Mouse (Mus musculus) midbrain, embryonic 15.5 days (tissue): Measurements from ENCODE around the gene Ttc26. TPM values are rescaled to one million over a fixed set of nuclear protein-coding genes. Genes with fewer than 3 reads are reported as not detected.

Experiments
- ATAC-seq: fragments of 200-750 bp; cut with Nextera tagmentation; replicated peaks from 2 replicates; pipeline ENCODE4 v1.8.0; 2017; ENCODE audit warnings: moderate TSS enrichment
- H3K27ac ChIP-seq: fragments of 300-500 bp; sonication (generic); 2 replicates; pipeline ENCODE4 v1.5.1; 2015; ENCODE audit warnings: mild to moderate bottlenecking, inconsistent platforms
- H3K27me3 ChIP-seq: fragments of 300-500 bp; sonication (generic); replicated peaks from 2 replicates; pipeline ENCODE4 v1.6.1; 2015; ENCODE audit warnings: inconsistent platforms
- H3K36me3 ChIP-seq: fragments of 300-500 bp; sonication (generic); replicated peaks from 2 replicates; pipeline ENCODE4 v1.6.1; 2015; ENCODE audit warnings: inconsistent platforms
- H3K4me1 ChIP-seq: fragments of 300-500 bp; sonication (generic); 2 replicates; pipeline ENCODE4 v1.6.1; 2015; ENCODE audit warnings: inconsistent platforms
- H3K4me2 ChIP-seq: fragments of 300-500 bp; sonication (generic); 2 replicates; pipeline ENCODE4 v1.6.1; 2015; ENCODE audit warnings: inconsistent platforms, mild to moderate bottlenecking, moderate library complexity
- H3K4me3 ChIP-seq: fragments of 300-500 bp; sonication (generic); 2 replicates; pipeline ENCODE4 v1.5.1; 2015; ENCODE audit warnings: mild to moderate bottlenecking, inconsistent platforms
- H3K9ac ChIP-seq: fragments of 300-500 bp; sonication (generic); 2 replicates; pipeline ENCODE4 v1.6.1; 2015; ENCODE audit warnings: mild to moderate bottlenecking, inconsistent platforms
- H3K9me3 ChIP-seq: fragments of 300-500 bp; sonication (generic); 2 replicates; pipeline ENCODE4 v1.6.1; 2016; ENCODE audit warnings: inconsistent platforms
- WGBS: fragments of 180-500 bp; shearing (Covaris S2); methylation state at CpG from one replicate; pipeline ENCODE4 v1.1.7; 2015; ENCODE audit warnings: mixed read lengths; 5-methylcytosine and 5-hydroxymethylcytosine counted together
- polyA plus RNA-seq: library from polyadenylated mRNA; unstranded; fragments of >200 nt; fragmentation: Nextera tagmentation; extraction: Ambion mirVana; gene quantifications from 2 replicates; pipeline ENCODE4 v1.2.1, GENCODE M21; 2015

The Ttc26 gene
- polyA plus RNA-seq = 7.5 and 7.6 TPM in 2 replicates

GRCm38 (mm10) chr6:38381129-38381771, at the start of gene Ttc26:
Gene Ttc26, plus strand, starts transcription at chr6:38381469.
- H3K4me2 ChIP-seq = peak within 1 kb of the TSS; percentile 77
- peak; percentile 97 for ATAC-seq
- no peaks in the 10 kb centered on the region for H3K27me3 ChIP-seq
- H3K9me3 ChIP-seq = no peaks in the 10 kb centered on the region
- under 1% methylated on average over 26 of the region's 26 CpGs for WGBS
- H3K4me1 ChIP-seq = peaks cover 16% of the 10 kb centered on the region
- peaks cover 8% of the 10 kb centered on the region; the same call in 1 of the 2 replicates for H3K36me3 ChIP-seq
- peak within 1 kb of the TSS; percentile 70 for H3K9ac ChIP-seq
- H3K4me3 ChIP-seq = peak within 1 kb of the TSS; percentile 84
- H3K27ac ChIP-seq = peak within 1 kb of the TSS; percentile 80

GRCm38 (mm10) chr6:38335264-38335663, 46.0 kb upstream of the Ttc26 start:
- H3K9ac ChIP-seq = no peak overlapping the region
- no peaks in the 10 kb centered on the region for H3K36me3 ChIP-seq
- H3K4me3 ChIP-seq = no peak overlapping the region
- no peaks in the 10 kb centered on the region for H3K9me3 ChIP-seq
- WGBS = 85% methylated on average over 6 of the region's 6 CpGs
- no peaks in the 10 kb centered on the region for H3K27me3 ChIP-seq
- no peak overlapping the region for H3K27ac ChIP-seq
- no peaks in the 10 kb centered on the region for H3K4me1 ChIP-seq
- no peak overlapping the region for H3K4me2 ChIP-seq
- ATAC-seq = no peak

- no peak for ATAC-seq
- no peak overlapping the region for H3K9ac ChIP-seq
- H3K4me2 ChIP-seq = no peak overlapping the region
- H3K27ac ChIP-seq = no peak overlapping the region
- no peaks in the 10 kb centered on the region for H3K4me1 ChIP-seq
- WGBS = 92% methylated on average over 4 of the region's 4 CpGs
- H3K36me3 ChIP-seq = no peaks in the 10 kb centered on the region
- H3K9me3 ChIP-seq = no peaks in the 10 kb centered on the region
- no peaks in the 10 kb centered on the region for H3K27me3 ChIP-seq
- H3K4me3 ChIP-seq = no peak overlapping the region
These were observed 44.0 kb upstream of the Ttc26 start for GRCm38 (mm10) chr6:38337166-38337705.

- no peaks in the 10 kb centered on the region for H3K27me3 ChIP-seq
- H3K4me3 ChIP-seq = no peak overlapping the region
- ATAC-seq = no peak
- no peaks in the 10 kb centered on the region for H3K4me1 ChIP-seq
- no peak overlapping the region for H3K9ac ChIP-seq
- no peaks in the 10 kb centered on the region for H3K9me3 ChIP-seq
- WGBS = 89% methylated on average over 6 of the region's 6 CpGs
- H3K27ac ChIP-seq = no peak overlapping the region
- no peaks in the 10 kb centered on the region for H3K36me3 ChIP-seq
- no peak overlapping the region for H3K4me2 ChIP-seq
These were observed 43.3 kb upstream of the Ttc26 start for GRCm38 (mm10) chr6:38337951-38338350.

GRCm38 (mm10) chr6:38339078-38339477, 42.2 kb upstream of the Ttc26 start:
- no peak for ATAC-seq
- H3K4me3 ChIP-seq = no peak overlapping the region
- H3K27ac ChIP-seq = no peak overlapping the region
- H3K9ac ChIP-seq = no peak overlapping the region
- WGBS = 61% methylated on average over 2 of the region's 2 CpGs
- no peaks in the 10 kb centered on the region for H3K27me3 ChIP-seq
- no peak overlapping the region for H3K4me2 ChIP-seq
- H3K4me1 ChIP-seq = no peaks in the 10 kb centered on the region
- no peaks in the 10 kb centered on the region for H3K36me3 ChIP-seq
- no peaks in the 10 kb centered on the region for H3K9me3 ChIP-seq

- 78% methylated on average over 11 of the region's 11 CpGs for WGBS
- Histone ChIP-seq H3K27me3 (no peaks in the 10 kb centered on the region), H3K4me3 (no peak overlapping the region), H3K9ac (no peak overlapping the region), H3K4me1 (no peaks in the 10 kb centered on the region), H3K36me3 (no peaks in the 10 kb centered on the region), H3K9me3 (no peaks in the 10 kb centered on the region), H3K27ac (no peak overlapping the region), H3K4me2 (no peak overlapping the region)
- no peak for ATAC-seq
These were observed 39.3 kb upstream of the Ttc26 start for GRCm38 (mm10) chr6:38341751-38342665.

GRCm38 (mm10) chr6:38342666-38342992, 38.6 kb upstream of the Ttc26 start:
- Histone ChIP-seq H3K9me3 (no peaks in the 10 kb centered on the region), H3K27me3 (no peaks in the 10 kb centered on the region), H3K4me1 (no peaks in the 10 kb centered on the region), H3K9ac (no peak overlapping the region), H3K4me3 (no peak overlapping the region), H3K4me2 (no peak overlapping the region), H3K27ac (no peak overlapping the region), H3K36me3 (no peaks in the 10 kb centered on the region)
- ATAC-seq = no peak
- WGBS = 77% methylated on average over 8 of the region's 8 CpGs

- Histone ChIP-seq H3K27me3 (no peaks in the 10 kb centered on the region), H3K9me3 (no peaks in the 10 kb centered on the region), H3K4me2 (no peak overlapping the region), H3K9ac (no peak overlapping the region), H3K36me3 (no peaks in the 10 kb centered on the region), H3K4me1 (no peaks in the 10 kb centered on the region), H3K4me3 (no peak overlapping the region), H3K27ac (no peak overlapping the region)
- ATAC-seq = no peak
- 62% methylated on average over 3 of the region's 3 CpGs for WGBS
These were observed 37.7 kb upstream of the Ttc26 start for GRCm38 (mm10) chr6:38343581-38343980.

- Histone ChIP-seq H3K4me3 (no peak overlapping the region), H3K27ac (no peak overlapping the region), H3K9ac (no peak overlapping the region), H3K27me3 (no peaks in the 10 kb centered on the region), H3K4me2 (no peak overlapping the region), H3K36me3 (no peaks in the 10 kb centered on the region), H3K4me1 (no peaks in the 10 kb centered on the region), H3K9me3 (no peaks in the 10 kb centered on the region)
- WGBS = 80% methylated on average over 7 of the region's 7 CpGs
- no peak for ATAC-seq
These were observed 37.1 kb upstream of the Ttc26 start for GRCm38 (mm10) chr6:38344006-38344670.

GRCm38 (mm10) chr6:38345796-38346195, 35.5 kb upstream of the Ttc26 start:
- H3K36me3 ChIP-seq = no peaks in the 10 kb centered on the region
- H3K4me1 ChIP-seq = no peaks in the 10 kb centered on the region
- no peaks in the 10 kb centered on the region for H3K9me3 ChIP-seq
- H3K9ac ChIP-seq = no peak overlapping the region
- WGBS = 61% methylated on average over 7 of the region's 7 CpGs
- H3K4me2 ChIP-seq = no peak overlapping the region
- no peak overlapping the region for H3K27ac ChIP-seq
- H3K4me3 ChIP-seq = no peak overlapping the region
- no peak for ATAC-seq
- H3K27me3 ChIP-seq = peaks cover 12% of the 10 kb centered on the region; the same call in 1 of the 2 replicates

GRCm38 (mm10) chr6:38347875-38348274, 33.4 kb upstream of the Ttc26 start:
- H3K9me3 ChIP-seq = no peaks in the 10 kb centered on the region
- no peak overlapping the region for H3K9ac ChIP-seq
- peaks cover 30% of the 10 kb centered on the region for H3K27me3 ChIP-seq
- ATAC-seq = no peak
- H3K4me2 ChIP-seq = no peak overlapping the region
- WGBS = 70% methylated on average over 5 of the region's 5 CpGs
- H3K4me1 ChIP-seq = no peaks in the 10 kb centered on the region
- no peak overlapping the region for H3K4me3 ChIP-seq
- H3K36me3 ChIP-seq = no peaks in the 10 kb centered on the region
- no peak overlapping the region for H3K27ac ChIP-seq

GRCm38 (mm10) chr6:38348811-38349453, 32.3 kb upstream of the Ttc26 start:
- H3K4me2 ChIP-seq = no peak overlapping the region
- peaks cover 4% of the 10 kb centered on the region for H3K4me1 ChIP-seq
- no peak overlapping the region for H3K4me3 ChIP-seq
- no peaks in the 10 kb centered on the region for H3K9me3 ChIP-seq
- ATAC-seq = no peak
- no peak overlapping the region for H3K9ac ChIP-seq
- H3K27ac ChIP-seq = no peak overlapping the region
- WGBS = 94% methylated on average over 6 of the region's 6 CpGs
- H3K27me3 ChIP-seq = peaks cover 39% of the 10 kb centered on the region
- H3K36me3 ChIP-seq = no peaks in the 10 kb centered on the region
